In the genomic region with DNA sequence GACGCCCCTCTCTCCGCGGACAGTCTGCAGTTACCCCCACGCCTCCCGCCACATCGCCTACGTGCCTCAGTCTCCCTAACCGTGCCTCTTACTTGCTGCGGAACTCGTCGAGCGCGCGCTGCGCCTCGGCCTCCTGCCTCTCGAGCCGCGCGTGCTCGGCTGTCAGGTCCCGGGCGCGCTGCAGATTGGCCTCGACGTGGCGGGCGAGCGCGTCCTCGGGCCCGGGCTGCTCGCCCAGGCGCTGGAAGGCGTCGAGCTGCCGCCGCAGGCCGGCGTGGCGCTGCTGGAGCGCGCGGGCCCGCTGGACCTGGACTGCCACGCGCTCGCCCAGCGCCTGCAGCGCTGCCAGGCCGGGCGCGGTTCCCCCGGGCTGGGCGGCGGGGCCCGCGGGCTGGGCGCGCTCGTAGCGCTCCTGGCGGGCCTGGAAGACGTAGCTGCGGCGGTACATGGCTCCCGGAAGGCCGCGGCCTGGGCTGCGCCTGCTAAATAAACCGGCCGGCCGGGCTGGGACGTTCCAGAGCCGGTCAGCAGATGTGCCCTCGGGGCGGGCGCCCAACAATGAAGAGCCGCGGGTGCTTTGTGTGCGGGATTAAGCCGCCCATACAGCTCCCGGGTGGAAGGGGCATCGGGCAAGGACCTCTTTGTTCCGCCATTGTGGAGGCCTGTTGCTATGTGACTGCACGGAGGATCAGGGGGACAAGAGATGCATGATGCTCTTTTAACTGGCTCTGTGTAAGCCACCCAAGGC, we compare ENCODE assay signal across 8 mouse cellular contexts. TPM values are rescaled to one million over a fixed set of nuclear protein-coding genes. Genes with fewer than 3 reads are reported as not detected.
A peak's percentile ranks its signal among the peaks of the same experiment; 100 is the strongest.
DNase-seq lines count a peak whose midpoint lies in the region; ATAC-seq and TF ChIP-seq lines count a peak whose summit lies in the region.

Gene Bfsp1 (minus strand): TSS at position 690 of the 748 bp plus-strand sequence.

- peak within 1 kb of the TSS; percentile 60 for H3K4me2 ChIP-seq in intestine, embryonic 14.5 days (ENCODE audit: low read length)
- peak within 1 kb of the TSS; percentile 66 for H3K4me2 ChIP-seq in liver, postnatal 0 days (ENCODE audit: low read depth, low read length)
- H3K4me2 ChIP-seq in neural tube, embryonic 15.5 days, result peak within 1 kb of the TSS; percentile 79

- H3K27me3 ChIP-seq in intestine, embryonic 14.5 days (replicated peaks; ENCODE audit: control insufficient read depth, insufficient read depth, low read length), result 0 out of 2 replicates have a peak, but pooled peaks cover 2% of the 10 kb centered on the region
- H3K27me3 ChIP-seq in liver, postnatal 0 days (ENCODE audit: insufficient read depth, low read length), result peaks cover 14% of the 10 kb centered on the region
- no peaks in the 10 kb centered on the region for H3K27me3 ChIP-seq in neural tube, embryonic 15.5 days (replicated peaks)

- ATAC-seq in frontal cortex, adult (ENCODE audit: low TSS enrichment), result peak; percentile 60
- ATAC-seq in intestine, embryonic 14.5 days (replicated peaks; ENCODE audit: low FRiP score, low TSS enrichment, low read depth), result peak; percentile 77
- ATAC-seq in liver, postnatal 0 days, result peak; percentile 79
- ATAC-seq in neural tube, embryonic 15.5 days (ENCODE audit: low FRiP score), result peak; percentile 80

- DNase-seq in frontal cortex, adult 2 months (ENCODE audit: extremely low spot score in 1 of 2, low spot score in 1 of 2), result no peak
- DNase-seq in gastrocnemius, postnatal 25 days, result peak; percentile 76
- DNase-seq in intestine, embryonic 14.5 days (ENCODE audit: low spot score), result peak; percentile 85
- peak; percentile 50 for DNase-seq in liver, postnatal 0 days
- no peak for DNase-seq in c-Kit-positive CD71-positive TER-119-positive erythroid progenitor cells, embryonic 14.5 days (ENCODE audit: low spot score)

- 3% methylated on average over 83 of the region's 86 CpGs for WGBS in intestine, embryonic 14.5 days
- 6% methylated on average over 81 of the region's 86 CpGs for WGBS in liver, postnatal 0 days (ENCODE audit: insufficient replicate concordance)
- WGBS in neural tube, embryonic 15.5 days, result 3% methylated on average over 86 of the region's 86 CpGs

- H3K9ac ChIP-seq in intestine, embryonic 14.5 days (ENCODE audit: low read length), result peak within 1 kb of the TSS; percentile 71
- peak within 1 kb of the TSS; percentile 60 for H3K9ac ChIP-seq in liver, postnatal 0 days (replicated peaks)
- H3K9ac ChIP-seq in neural tube, embryonic 15.5 days (replicated peaks), result peak within 1 kb of the TSS; percentile 65

- 0 out of 2 replicates have a peak, but pooled peaks cover 3% of the 10 kb centered on the region for H3K4me1 ChIP-seq in brown adipose tissue, adult 24 weeks (ENCODE audit: control insufficient read depth, insufficient read depth, insufficient read length, low read length)
- H3K4me1 ChIP-seq in intestine, embryonic 14.5 days (replicated peaks; ENCODE audit: control insufficient read depth, insufficient read depth, low read length), result peaks cover 6% of the 10 kb centered on the region; the same call in 1 of the 2 replicates
- H3K4me1 ChIP-seq in liver, postnatal 0 days (ENCODE audit: insufficient read depth), result peaks cover 10% of the 10 kb centered on the region
- H3K4me1 ChIP-seq in neural tube, embryonic 15.5 days, result peaks cover 10% of the 10 kb centered on the region; the same call in 1 of the 2 replicates

- peak within 1 kb of the TSS; percentile 50 for H3K4me3 ChIP-seq in brown adipose tissue, adult 24 weeks (ENCODE audit: insufficient read depth, low read depth, low read length)
- peak within 1 kb of the TSS; percentile 37 for H3K4me3 ChIP-seq in intestine, embryonic 14.5 days (ENCODE audit: low read depth, low read length)
- peak within 1 kb of the TSS; percentile 43 for H3K4me3 ChIP-seq in liver, postnatal 0 days (ENCODE audit: low read depth, low read length)
- peak within 1 kb of the TSS; percentile 46 for H3K4me3 ChIP-seq in neural tube, embryonic 15.5 days (replicated peaks)

- no peaks in the 10 kb centered on the region for H3K36me3 ChIP-seq in intestine, embryonic 14.5 days (ENCODE audit: control insufficient read depth, insufficient read depth, low read length)
- no peaks in the 10 kb centered on the region for H3K36me3 ChIP-seq in liver, postnatal 0 days (replicated peaks; ENCODE audit: insufficient read depth, low read length)
- H3K36me3 ChIP-seq in neural tube, embryonic 15.5 days, result no peaks in the 10 kb centered on the region

- no peak for TF ChIP-seq CTCF in liver, postnatal 0 days (IDR thresholded peaks at IDR 0.05; ENCODE audit: low read depth)

- no peak within 1 kb of the TSS for H3K27ac ChIP-seq in brown adipose tissue, adult 24 weeks (replicated peaks; ENCODE audit: low read depth, low read length)
- H3K27ac ChIP-seq in intestine, embryonic 14.5 days (ENCODE audit: low read depth), result 0 out of 2 replicates have a peak within 1 kb of the TSS, but pooled peaks have one; percentile 18
- no peak within 1 kb of the TSS for H3K27ac ChIP-seq in liver, postnatal 0 days (ENCODE audit: low read depth)
- H3K27ac ChIP-seq in neural tube, embryonic 15.5 days (replicated peaks), result no peak within 1 kb of the TSS

- no peaks in the 10 kb centered on the region for H3K9me3 ChIP-seq in intestine, embryonic 14.5 days (ENCODE audit: control insufficient read depth, low read length)
- no peaks in the 10 kb centered on the region for H3K9me3 ChIP-seq in liver, postnatal 0 days (ENCODE audit: low read length)
- no peaks in the 10 kb centered on the region for H3K9me3 ChIP-seq in neural tube, embryonic 15.5 days (replicated peaks)

- TF ChIP-seq EP300 in liver, postnatal 0 days (IDR thresholded peaks at IDR 0.05; ENCODE audit: low read depth), result no peak

RNA-seq across cellular contexts. Expression of gene Bfsp1, which starts in this region (rescaled TPM):
- 0.97 and 1.0 TPM in 2 replicates for polyA plus RNA-seq in frontal cortex, adult 2 months (2012; rRNA removed)
- polyA plus RNA-seq in brown adipose tissue, adult 24 weeks (2012; ENCODE audit: insufficient read depth, insufficient read length, missing spikeins), result not detected in 2 replicates
- under 1 TPM; 0.26 to 0.46 TPM for total RNA-seq in gastrocnemius, postnatal 25 days (2021)
- polyA plus RNA-seq in intestine, embryonic 14.5 days (2014; fragmentation: Nextera tagmentation; extraction: Ambion mirVana), result 1.6 and 2.3 TPM in 2 replicates
- polyA plus RNA-seq in liver, postnatal 0 days (2015; fragmentation: Nextera tagmentation; extraction: Ambion mirVana), result 0.12 and 0.17 TPM in 2 replicates
- 1.4 and 1.9 TPM in 2 replicates for polyA plus RNA-seq in neural tube, embryonic 15.5 days (2015; fragmentation: Nextera tagmentation; extraction: Ambion mirVana)

Comparison
In these comparisons a context has a peak if more than half of its experiments do, and no peak if none do; other contexts are left out.
1. Peak in DNase-seq in gastrocnemius, postnatal 25 days; RNA of the gene not detected or under 1 TPM.
2. Peak in DNase-seq, ATAC-seq, H3K4me3 ChIP-seq, H3K9ac ChIP-seq and H3K4me2 ChIP-seq in liver, postnatal 0 days; RNA of the gene not detected or under 1 TPM.